Mouse (Mus musculus) cortical plate, adult 2 months (tissue): ENCODE measurements around the gene Enpp1. TPM values are rescaled to one million over a fixed set of nuclear protein-coding genes. Genes with fewer than 3 reads are reported as not detected.

Source experiments
- H3K27ac ChIP-seq: fragments of 200-500 bp; 2 replicates; pipeline ENCODE4 v1.5.1; 2012; ENCODE audit warnings: low read length, control low read depth, inconsistent platforms; ENCODE audit not compliant: insufficient read depth
- H3K4me1 ChIP-seq: fragments of 200-500 bp; 2 replicates; pipeline ENCODE4 v1.6.1; 2011; ENCODE audit warnings: low read length; ENCODE audit not compliant: control insufficient read depth, insufficient read depth
- H3K4me3 ChIP-seq: fragments of 200-500 bp; 2 replicates; pipeline ENCODE4 v1.5.1; 2011; ENCODE audit warnings: mild to moderate bottlenecking, low read length, control low read depth; ENCODE audit not compliant: insufficient read depth
- CTCF ChIP-seq: fragments of 200-500 bp; IDR thresholded peaks from 2 replicates; pipeline ENCODE4 v1.5.1; 2011; ENCODE audit warnings: mild to moderate bottlenecking, control low read depth, low read length; ENCODE audit not compliant: insufficient read depth; ENCODE audit errors: extremely low read depth
- POLR2A ChIP-seq: fragments of 200-500 bp; IDR thresholded peaks from 2 replicates; pipeline ENCODE4 v1.6.1; 2011; ENCODE audit warnings: mild to moderate bottlenecking, low read length, control low read depth; ENCODE audit not compliant: insufficient read depth; ENCODE audit errors: extremely low read depth
- polyA plus RNA-seq: library from polyadenylated mRNA; depleted of rRNA; stranded (reverse); fragments of >200 nt; gene quantifications from 2 replicates; pipeline ENCODE4 v1.2.3, GENCODE M21; 2012; rRNA removed

Gene Enpp1
- polyA plus RNA-seq, 1 experiment = 1.9 TPM

GRCm38 (mm10) chr10:24592318-24592717 is 119.6 kb downstream of the Enpp1 start:
- no peak for TF ChIP-seq POLR2A
- TF ChIP-seq CTCF = no peak
- Histone ChIP-seq H3K27ac (no peak overlapping the region), H3K4me1 (no peaks in the 10 kb centered on the region), H3K4me3 (no peak overlapping the region)

DNA sequence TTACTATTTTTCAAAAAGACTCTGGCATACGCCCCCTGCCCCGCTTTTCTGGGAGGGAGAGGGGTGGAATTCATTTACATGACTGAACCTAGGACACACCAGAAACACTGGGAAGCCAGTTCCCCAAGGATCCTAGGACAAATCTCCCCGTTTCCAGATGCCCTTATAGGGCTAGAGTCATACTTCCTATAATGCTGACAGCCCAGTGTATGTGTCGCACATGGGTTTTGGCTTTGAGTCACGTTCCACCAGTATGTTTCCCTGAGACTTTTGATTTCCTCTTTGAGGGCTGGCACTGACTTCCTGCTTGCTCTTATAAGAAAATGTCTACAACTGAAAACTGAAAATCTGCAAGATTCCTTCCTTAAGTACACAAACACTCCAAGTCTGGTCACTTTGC is 120.2 kb downstream of the Enpp1 start:
- no peaks in the 10 kb centered on the region for H3K4me1 ChIP-seq
- TF ChIP-seq CTCF = no peak
- no peak for TF ChIP-seq POLR2A
- H3K27ac ChIP-seq = no peak overlapping the region
- H3K4me3 ChIP-seq = no peak overlapping the region

DNA sequence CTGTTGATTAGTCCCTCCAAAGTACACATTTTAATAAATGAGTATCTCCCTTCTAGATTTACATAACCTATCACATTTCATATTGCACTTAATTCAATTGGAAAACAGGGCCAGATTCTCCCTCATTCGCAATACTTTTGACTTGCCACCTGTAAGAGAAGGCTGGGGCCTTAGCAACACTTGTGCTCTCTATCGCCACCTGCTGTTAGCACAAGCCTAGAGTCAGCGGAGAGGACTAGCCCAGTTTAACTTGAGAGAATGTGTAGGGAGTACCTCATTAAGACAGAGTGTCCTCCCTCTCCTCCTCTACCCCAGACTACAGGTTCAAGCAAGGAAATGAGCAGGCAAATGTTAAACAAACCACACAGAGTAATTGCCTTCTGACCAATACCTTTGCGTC is 120.8 kb downstream of the Enpp1 start:
- no peak overlapping the region for H3K27ac ChIP-seq
- no peaks in the 10 kb centered on the region for H3K4me1 ChIP-seq
- peak; percentile 95 for TF ChIP-seq CTCF
- no peak for TF ChIP-seq POLR2A
- no peak overlapping the region for H3K4me3 ChIP-seq

DNA sequence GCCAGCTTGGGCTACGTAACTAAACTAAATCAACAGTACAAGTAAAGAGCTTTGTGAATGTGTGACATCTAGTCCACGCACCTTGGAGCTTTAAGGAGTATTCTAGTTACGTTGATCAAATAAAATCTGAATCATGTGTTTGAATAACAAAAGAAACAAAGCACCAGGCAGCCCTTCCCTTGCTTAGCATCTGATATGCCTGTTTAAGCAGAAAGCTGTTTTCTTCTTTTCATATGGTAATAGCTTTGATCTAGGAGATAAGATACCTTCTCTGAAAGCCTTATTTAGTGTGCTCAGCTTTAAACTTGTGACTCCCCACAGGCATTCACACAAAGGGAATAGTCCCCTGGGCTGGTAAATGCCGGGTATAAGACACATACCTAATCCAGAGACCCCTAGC is 121.4 kb downstream of the Enpp1 start:
- TF ChIP-seq POLR2A = no peak
- TF ChIP-seq CTCF = no peak
- H3K27ac ChIP-seq = no peak overlapping the region

GRCm38 (mm10) chr10:24589238-24589637 is 122.7 kb downstream of the Enpp1 start:
- Histone ChIP-seq H3K4me3 (no peak overlapping the region), H3K4me1 (no peaks in the 10 kb centered on the region), H3K27ac (no peak overlapping the region)
- no peak for TF ChIP-seq CTCF
- TF ChIP-seq POLR2A = no peak

More for the DNA sequence above, 121.4 kb downstream of the Enpp1 start:
- Histone ChIP-seq H3K4me1 (no peaks in the 10 kb centered on the region), H3K4me3 (no peak overlapping the region)

- no peak for TF ChIP-seq CTCF
- TF ChIP-seq POLR2A = no peak
- Histone ChIP-seq H3K4me1 (no peaks in the 10 kb centered on the region), H3K27ac (no peak overlapping the region), H3K4me3 (no peak overlapping the region)
Observed at GRCm38 (mm10) chr10:24588824-24589223, 123.1 kb downstream of the Enpp1 start.

Other genes starting within 250 kb of the Enpp1 start
- 39.2 and 40.1 TPM in 2 replicates for gene Ccn2, start 116.7 kb downstream of the Enpp1 start, polyA plus RNA-seq
- gene Enpp3, start 130.7 kb upstream of the Enpp1 start, polyA plus RNA-seq = 0.30 and 0.61 TPM in 2 replicates
- 30.3 and 30.8 TPM in 2 replicates for gene Med23, start 157.8 kb upstream of the Enpp1 start, polyA plus RNA-seq
- gene Arg1, start 215.3 kb upstream of the Enpp1 start, polyA plus RNA-seq = 0.06 TPM in 2 replicates